Mouse (Mus musculus): ENCODE data around the gene Mgmt. TPM values are rescaled to one million over a fixed set of nuclear protein-coding genes. Genes with fewer than 3 reads are reported as not detected.

Mgmt gene
- polyA plus RNA-seq, 1 experiment from 2014 or later: 1.6 TPM

DNA sequence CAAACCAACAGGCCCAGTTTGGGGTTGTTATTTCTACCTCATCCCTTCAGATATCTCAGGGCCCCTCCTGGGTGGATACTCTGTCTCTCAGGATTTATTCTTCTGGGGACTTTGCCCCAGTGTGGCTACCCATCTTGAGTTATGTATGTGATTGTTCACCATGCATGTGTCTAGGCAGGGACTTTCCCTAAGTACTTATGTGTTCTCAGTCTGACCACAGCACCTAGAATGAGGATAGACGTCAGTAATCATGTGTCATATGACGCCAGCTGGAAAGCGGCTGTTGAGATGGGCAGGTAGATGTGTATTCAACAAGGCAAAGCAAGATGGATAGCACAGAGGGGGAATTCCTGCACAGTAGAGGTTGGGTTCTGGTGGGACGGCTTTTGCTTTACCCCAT lies 217.7 kb downstream of the Mgmt start:
- H3K36me3 ChIP-seq (ENCODE audit: inconsistent target): no peaks in the 10 kb centered on the region
- no peak overlapping the region for H3K4me3 ChIP-seq (ENCODE audit: inconsistent target)
- H3K79me2 ChIP-seq (ENCODE audit: inconsistent target): no peaks in the 10 kb centered on the region
- H3K27ac ChIP-seq: no peak overlapping the region
- 96% methylated on average over 4 of the region's 4 CpGs for WGBS (ENCODE audit: missing documents)

DNA sequence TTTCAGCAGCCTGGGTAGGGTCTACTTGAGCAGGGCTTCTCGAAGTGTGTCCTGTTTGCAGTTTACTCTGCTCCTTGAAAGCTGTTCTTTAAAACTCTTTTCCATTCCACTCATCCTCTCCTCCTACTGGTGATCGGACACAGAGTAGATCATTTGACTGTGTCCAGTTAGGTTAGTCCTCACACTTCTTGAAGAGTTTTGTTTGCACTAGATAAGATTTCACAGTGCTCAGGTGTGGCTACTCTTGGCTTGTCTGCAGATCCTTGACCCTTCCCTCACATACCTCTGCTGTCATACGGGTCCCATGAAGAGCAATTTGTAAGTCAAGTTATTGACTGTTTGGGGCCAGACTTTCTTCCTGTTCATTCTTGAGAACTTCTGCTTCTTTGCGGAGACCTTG lies 221.8 kb downstream of the Mgmt start:
- no peak overlapping the region for H3K4me3 ChIP-seq (ENCODE audit: inconsistent target)
- no peaks in the 10 kb centered on the region for H3K36me3 ChIP-seq (ENCODE audit: inconsistent target)
- H3K79me2 ChIP-seq (ENCODE audit: inconsistent target): no peaks in the 10 kb centered on the region
- no peak overlapping the region for H3K27ac ChIP-seq
- 57% methylated on average over 4 of the region's 4 CpGs for WGBS (ENCODE audit: missing documents)

DNA sequence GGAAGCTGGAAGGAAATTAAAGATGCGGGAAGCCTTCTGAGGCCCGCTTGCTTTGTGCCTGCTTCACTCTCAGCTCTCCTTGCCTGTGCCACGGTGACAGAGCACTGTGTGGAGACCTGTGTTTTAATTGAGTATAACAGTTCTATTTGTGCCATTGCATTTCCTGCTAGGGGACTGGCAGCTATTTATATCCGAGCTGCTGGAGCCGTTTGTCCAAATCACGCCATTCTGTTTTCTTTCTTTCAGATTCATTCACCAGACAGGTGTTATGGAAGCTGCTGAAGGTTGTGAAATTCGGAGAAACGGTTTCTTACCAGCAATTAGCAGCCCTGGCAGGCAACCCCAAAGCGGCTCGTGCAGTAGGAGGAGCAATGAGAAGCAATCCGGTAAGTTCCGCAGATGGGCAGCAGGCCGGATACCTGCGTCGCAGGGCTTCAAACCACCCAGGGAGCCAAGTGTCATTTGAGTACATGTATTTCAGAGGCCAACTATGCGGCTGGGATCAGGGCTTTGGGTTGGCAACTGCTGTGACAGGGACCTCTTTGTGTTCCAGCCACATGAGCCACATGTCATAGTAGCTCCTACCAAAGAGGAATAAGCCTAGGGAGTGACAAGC lies 226.9 kb downstream of the Mgmt start:
- Histone ChIP-seq H3K36me3 (ENCODE audit: inconsistent target) (no peaks in the 10 kb centered on the region), H3K4me3 (ENCODE audit: inconsistent target) (no peak overlapping the region), H3K27ac (no peak overlapping the region), H3K79me2 (ENCODE audit: inconsistent target) (no peaks in the 10 kb centered on the region)
- WGBS (ENCODE audit: missing documents): 90% methylated on average over 16 of the region's 16 CpGs

DNA sequence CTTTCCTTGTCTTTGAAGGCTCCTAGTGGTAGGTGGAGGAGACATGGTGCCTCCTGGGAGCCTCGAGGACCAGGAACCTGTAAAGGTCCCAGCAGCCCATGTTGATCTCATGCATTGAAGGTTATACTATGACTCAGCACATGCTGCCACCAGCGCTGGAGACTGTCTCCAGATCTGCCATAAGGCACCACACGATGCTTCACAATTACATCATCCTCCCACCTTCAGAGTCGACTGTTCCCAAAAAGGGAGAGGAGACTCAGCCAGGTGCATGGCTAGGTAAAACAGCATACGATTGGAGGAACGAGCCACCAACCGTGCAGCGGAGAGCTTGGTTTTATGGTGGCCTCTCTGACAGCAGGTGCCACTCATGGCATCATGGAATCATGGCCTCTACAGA lies 234.3 kb downstream of the Mgmt start:
- WGBS (ENCODE audit: missing documents): 78% methylated on average over 8 of the region's 8 CpGs
- H3K36me3 ChIP-seq (ENCODE audit: inconsistent target): no peaks in the 10 kb centered on the region
- H3K79me2 ChIP-seq (ENCODE audit: inconsistent target): no peaks in the 10 kb centered on the region
- no peak overlapping the region for H3K27ac ChIP-seq
- no peak overlapping the region for H3K4me3 ChIP-seq (ENCODE audit: inconsistent target)

DNA sequence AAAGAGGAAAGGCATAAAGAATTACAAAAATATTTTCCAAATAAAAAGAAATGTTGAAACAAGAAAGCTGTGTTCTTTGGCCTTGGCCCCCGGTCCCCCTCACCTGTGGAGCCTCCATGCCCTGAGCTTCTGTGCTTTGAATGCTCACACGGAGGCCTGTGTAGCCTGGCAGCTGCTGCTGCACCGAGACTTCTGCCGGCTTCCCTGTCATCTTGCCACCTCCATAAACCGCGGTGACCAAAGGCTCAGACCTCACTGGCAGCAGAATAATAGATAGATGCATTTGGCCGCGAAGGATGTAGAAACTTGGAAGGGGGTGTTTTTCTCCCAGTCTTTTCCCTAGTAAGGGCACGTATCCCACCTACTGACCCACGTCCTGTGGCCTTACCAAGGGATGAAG lies 235.8 kb downstream of the Mgmt start:
- no peaks in the 10 kb centered on the region for H3K36me3 ChIP-seq (ENCODE audit: inconsistent target)
- H3K79me2 ChIP-seq (ENCODE audit: inconsistent target): no peaks in the 10 kb centered on the region
- H3K27ac ChIP-seq: no peak overlapping the region
- WGBS (ENCODE audit: missing documents): 94% methylated on average over 10 of the region's 10 CpGs
- H3K4me3 ChIP-seq (ENCODE audit: inconsistent target): no peak overlapping the region

DNA sequence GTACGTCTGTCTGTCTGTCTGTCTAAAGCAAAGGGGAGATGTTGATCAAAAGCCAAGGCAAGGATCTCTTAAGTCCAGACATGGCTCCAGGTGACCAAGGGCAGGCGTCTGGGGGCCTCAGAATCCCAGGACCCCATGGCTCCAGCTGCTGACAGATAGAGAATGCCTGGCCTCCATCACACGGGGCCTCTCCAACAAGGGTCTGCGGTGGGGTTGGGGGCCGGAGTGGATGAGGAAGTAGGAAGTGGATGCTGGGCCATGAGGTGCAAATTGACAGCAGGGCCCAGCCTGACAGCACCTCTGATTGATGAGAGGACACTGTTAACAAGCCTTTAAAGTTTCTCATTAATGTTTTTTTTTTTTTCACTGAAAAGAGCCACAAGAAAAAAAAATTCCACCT lies 237.5 kb downstream of the Mgmt start:
- WGBS (ENCODE audit: missing documents): 88% methylated on average over 5 of the region's 5 CpGs
- Histone ChIP-seq H3K27ac (no peak overlapping the region), H3K4me3 (ENCODE audit: inconsistent target) (no peak overlapping the region), H3K36me3 (ENCODE audit: inconsistent target) (no peaks in the 10 kb centered on the region), H3K79me2 (ENCODE audit: inconsistent target) (no peaks in the 10 kb centered on the region)

DNA sequence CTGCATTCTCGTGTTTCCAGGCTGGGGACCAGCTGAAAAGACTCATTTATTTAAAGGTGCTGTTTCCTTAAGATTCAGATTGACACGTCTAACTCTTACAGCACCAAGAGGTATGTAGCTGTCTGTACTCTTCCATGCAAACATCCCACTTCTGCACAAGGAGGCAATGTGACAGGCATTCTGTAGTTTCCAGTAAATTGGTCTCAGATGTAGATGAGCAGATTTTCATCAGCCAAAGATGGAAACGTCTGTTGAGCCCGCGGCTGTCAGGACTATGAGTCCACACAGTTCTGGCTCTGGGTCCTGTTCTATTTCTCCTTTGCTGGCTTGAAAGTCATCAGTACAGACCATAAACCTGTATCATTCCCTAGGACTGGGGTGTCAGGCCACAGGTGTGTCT lies 243.7 kb downstream of the Mgmt start:
- no peaks in the 10 kb centered on the region for H3K79me2 ChIP-seq (ENCODE audit: inconsistent target)
- WGBS (ENCODE audit: missing documents): 81% methylated on average over 5 of the region's 5 CpGs
- H3K36me3 ChIP-seq (ENCODE audit: inconsistent target): no peaks in the 10 kb centered on the region
- H3K27ac ChIP-seq: no peak overlapping the region
- H3K4me3 ChIP-seq (ENCODE audit: inconsistent target): no peak overlapping the region

DNA sequence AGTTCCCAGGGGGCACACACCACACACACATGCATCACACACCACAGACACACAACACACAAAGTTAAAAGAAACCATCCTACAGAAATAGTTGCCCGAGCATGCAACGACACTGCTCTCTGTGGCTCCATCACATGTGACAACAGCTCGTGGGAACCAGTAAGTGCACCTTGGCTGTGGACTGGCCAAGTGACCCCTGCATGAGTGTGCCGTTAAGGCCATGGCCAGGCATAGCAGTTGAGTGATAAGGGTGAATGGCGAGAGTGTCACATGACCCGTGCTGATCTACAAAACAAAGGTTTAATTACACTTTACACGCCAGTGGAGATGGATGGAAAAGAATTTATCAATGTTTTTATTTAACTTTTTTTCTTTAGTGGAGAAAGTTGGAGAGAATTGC lies 245.9 kb downstream of the Mgmt start:
- Histone ChIP-seq H3K36me3 (ENCODE audit: inconsistent target) (no peaks in the 10 kb centered on the region), H3K79me2 (ENCODE audit: inconsistent target) (no peaks in the 10 kb centered on the region), H3K4me3 (ENCODE audit: inconsistent target) (no peak overlapping the region), H3K27ac (no peak overlapping the region)
- 91% methylated on average over 7 of the region's 7 CpGs for WGBS (ENCODE audit: missing documents)

DNA sequence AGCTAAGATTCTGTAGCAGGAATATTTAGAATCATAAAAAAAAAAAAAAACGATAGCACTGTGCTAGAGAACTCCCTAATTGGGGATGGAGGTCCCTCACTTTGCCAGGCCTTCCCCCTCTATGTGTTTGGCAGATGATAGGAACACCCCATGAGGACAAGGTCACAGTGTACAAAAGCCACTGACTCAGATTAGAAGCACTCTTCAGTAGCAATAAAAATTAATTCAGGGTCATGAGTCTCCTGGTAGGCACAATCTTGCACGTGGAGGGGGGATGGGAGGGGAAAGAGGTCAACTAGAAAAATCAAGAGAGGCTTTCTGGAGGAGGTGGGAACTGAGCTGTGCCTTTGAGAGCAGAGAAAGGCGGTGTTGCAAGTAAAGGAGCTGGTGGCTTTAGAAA lies 247.0 kb downstream of the Mgmt start:
- 71% methylated on average over 3 of the region's 3 CpGs for WGBS (ENCODE audit: missing documents)
- no peaks in the 10 kb centered on the region for H3K36me3 ChIP-seq (ENCODE audit: inconsistent target)
- H3K4me3 ChIP-seq (ENCODE audit: inconsistent target): no peak overlapping the region
- H3K79me2 ChIP-seq (ENCODE audit: inconsistent target): no peaks in the 10 kb centered on the region
- no peak overlapping the region for H3K27ac ChIP-seq

DNA sequence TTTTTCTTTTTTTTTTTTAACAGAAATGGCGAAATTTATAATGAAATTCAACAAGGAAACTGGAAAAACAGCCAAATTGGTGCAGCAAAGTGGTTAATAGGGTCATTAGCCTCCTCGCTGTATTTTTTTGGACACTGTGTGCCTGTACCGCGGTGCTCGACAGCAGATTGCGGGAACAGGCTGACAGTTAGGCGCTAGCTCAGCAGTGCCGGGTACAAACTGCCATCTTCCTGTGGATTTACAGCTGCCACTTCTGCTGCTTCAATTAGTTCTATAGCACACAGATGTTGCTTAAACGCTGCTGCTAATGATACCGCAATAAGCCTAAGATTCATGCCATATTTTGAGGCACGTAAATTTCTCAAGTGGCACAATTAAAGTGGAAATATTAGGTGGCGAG lies 252.7 kb downstream of the Mgmt start:
- H3K79me2 ChIP-seq (ENCODE audit: inconsistent target): no peaks in the 10 kb centered on the region
- no peak overlapping the region for H3K4me3 ChIP-seq (ENCODE audit: inconsistent target)
- no peaks in the 10 kb centered on the region for H3K36me3 ChIP-seq (ENCODE audit: inconsistent target)
- 87% methylated on average over 11 of the region's 12 CpGs for WGBS (ENCODE audit: missing documents)
- H3K27ac ChIP-seq: no peak overlapping the region

DNA sequence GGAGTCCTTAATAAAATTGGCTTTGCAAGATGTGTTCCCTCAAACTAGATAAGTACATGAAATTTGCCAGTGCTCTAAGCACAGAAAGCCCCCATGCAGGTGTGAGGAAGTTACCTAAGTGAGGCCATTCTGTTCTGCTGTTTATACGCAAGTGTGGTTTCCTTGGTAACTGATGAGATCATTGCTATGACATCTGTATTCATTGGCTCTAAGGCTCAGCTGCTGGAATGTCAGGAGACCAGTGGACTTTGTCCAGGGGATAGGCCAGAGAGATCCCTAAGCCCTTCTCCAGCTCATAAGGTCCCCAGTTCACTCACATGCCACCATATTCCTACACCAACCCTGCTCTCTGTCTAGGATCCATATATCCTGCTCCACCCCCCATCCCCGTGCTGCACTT lies 257.4 kb downstream of the Mgmt start:
- H3K36me3 ChIP-seq (ENCODE audit: inconsistent target): no peaks in the 10 kb centered on the region
- WGBS (ENCODE audit: missing documents): 88% methylated on average over 2 of the region's 2 CpGs
- H3K79me2 ChIP-seq (ENCODE audit: inconsistent target): no peaks in the 10 kb centered on the region
- H3K27ac ChIP-seq: no peak overlapping the region
- H3K4me3 ChIP-seq (ENCODE audit: inconsistent target): no peak overlapping the region

DNA sequence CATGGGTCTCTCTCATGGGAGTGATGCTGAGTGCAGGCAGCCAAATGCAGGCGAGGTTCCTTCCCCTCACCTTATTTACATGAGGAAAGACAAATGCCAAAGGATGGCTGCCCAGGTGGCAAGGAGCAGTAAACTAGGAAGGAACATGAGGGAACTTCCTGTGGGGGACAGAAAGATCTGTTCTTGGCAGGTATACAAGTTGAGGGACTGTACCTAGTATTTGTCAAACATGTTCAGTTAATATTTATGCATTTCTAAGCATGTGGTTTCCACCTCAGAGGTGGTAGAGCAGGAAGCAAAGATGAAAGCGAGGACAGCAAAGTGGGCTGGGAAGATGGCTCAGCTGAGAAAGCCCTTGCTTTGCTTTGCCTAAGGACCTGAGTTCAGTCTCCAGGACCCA lies 260.2 kb downstream of the Mgmt start:
- WGBS (ENCODE audit: missing documents): 53% methylated on average over 2 of the region's 2 CpGs
- Histone ChIP-seq H3K79me2 (ENCODE audit: inconsistent target) (no peaks in the 10 kb centered on the region), H3K36me3 (ENCODE audit: inconsistent target) (no peaks in the 10 kb centered on the region), H3K27ac (no peak overlapping the region), H3K4me3 (ENCODE audit: inconsistent target) (no peak overlapping the region)

DNA sequence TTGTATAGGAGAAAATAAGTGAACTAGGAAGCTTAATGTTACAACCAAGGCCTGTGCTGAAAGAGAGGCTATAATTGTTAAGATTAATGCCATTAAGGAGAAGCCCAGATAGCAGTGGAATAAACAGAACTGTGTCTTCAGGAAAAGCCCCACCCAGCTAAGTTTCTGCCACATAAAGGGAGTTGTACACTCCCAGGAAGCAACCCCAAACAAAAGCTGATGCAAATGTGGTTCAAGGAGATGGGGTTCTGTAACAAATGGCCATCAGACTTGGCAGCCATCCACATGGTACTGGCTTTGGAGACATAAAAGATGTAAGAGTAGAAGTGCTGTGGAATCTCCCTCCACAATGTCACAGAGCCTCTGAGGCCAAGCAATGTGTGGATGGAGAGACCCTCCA lies 264.7 kb downstream of the Mgmt start:
- Histone ChIP-seq H3K4me3 (ENCODE audit: inconsistent target) (no peak overlapping the region), H3K36me3 (ENCODE audit: inconsistent target) (no peaks in the 10 kb centered on the region), H3K79me2 (ENCODE audit: inconsistent target) (no peaks in the 10 kb centered on the region), H3K27ac (no peak overlapping the region)

DNA sequence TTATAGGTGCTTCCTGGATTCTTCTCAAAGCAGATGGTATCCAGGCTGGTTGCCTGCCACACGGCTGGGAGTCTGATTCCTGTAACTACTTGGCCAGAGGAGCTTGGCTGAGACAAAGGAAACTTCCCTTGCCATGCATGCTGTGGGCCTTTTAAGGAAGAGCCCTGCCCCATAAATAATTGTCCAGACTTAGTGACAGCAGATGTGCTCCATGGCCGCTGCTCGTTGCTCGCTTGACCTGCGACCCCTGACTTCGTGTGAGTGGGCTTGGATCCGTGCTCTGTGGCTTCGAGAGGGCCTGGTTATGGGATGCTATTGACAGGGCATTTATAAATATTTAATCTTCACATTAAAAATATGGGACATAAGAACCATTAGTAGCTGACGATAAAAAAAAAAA lies 277.9 kb downstream of the Mgmt start:
- Histone ChIP-seq H3K36me3 (ENCODE audit: inconsistent target) (no peaks in the 10 kb centered on the region), H3K4me3 (ENCODE audit: inconsistent target) (no peak overlapping the region), H3K27ac (no peak overlapping the region), H3K79me2 (ENCODE audit: inconsistent target) (no peaks in the 10 kb centered on the region)
- WGBS (ENCODE audit: missing documents): 68% methylated on average over 9 of the region's 9 CpGs

All from macrophage (primary cell).